Mouse (Mus musculus) bone marrow macrophage, adult 2 months (primary cell): ENCODE data around the gene Plac9a.
"Not testable (repeated sequence)": the region's sequence is repeated elsewhere in the genome, so short reads cannot be mapped to it uniquely, and the experiment has no call there.

Experiments
- CTCF ChIP-seq: IDR thresholded peaks from 2 replicates; pipeline ENCODE4 v1.5.1; 2012; ENCODE audit warnings: low read depth, mild to moderate bottlenecking, low read length, moderate library complexity
- POLR2A ChIP-seq: IDR thresholded peaks from 2 replicates; pipeline ENCODE4 v1.6.1; 2012; ENCODE audit warnings: mild to moderate bottlenecking, low read depth, low read length, borderline replicate concordance

DNA sequence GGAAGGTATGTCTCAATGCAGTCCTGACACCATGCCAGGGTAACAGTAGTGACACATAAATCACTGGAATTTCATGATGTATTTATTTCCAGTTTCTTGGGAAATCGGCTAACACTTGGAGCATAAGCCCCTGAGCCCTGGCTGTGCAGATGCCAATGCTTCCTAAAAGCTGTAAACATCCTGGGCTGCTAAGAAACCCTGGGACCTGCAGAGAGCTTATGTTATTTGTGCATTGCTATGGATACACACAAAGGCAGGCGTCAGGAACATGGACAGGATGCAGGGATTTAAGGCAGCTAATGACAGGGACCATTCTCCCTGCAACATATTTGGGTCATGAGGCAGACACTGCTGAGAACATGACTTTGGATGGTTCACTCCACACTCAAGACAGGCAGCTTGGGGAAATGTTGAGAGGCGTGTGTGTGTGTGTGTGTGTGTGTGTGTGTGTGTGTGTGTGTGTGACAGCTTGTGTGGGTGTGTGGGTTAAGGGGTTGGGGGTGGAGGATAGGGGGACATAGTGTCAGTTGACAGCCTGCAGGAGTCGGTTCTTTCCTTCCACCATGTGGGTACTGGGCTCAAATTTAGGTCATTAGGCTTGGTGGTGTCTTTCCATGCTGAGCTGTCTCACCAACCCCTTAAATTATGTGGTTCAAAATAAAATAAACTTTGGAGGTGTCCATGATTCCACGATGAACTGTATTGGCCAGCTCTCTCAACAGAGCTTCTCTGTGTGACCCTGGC is 15.7 kb upstream of the Plac9a start:
- not testable (repeated sequence) for TF ChIP-seq CTCF, POLR2A
